Mouse (Mus musculus) ES-E14 (cell line): Measurements from ENCODE around the gene Tbc1d2b. TPM values are rescaled to one million over a fixed set of nuclear protein-coding genes. Genes with fewer than 3 reads are reported as not detected.
A peak's percentile ranks its signal among the peaks of the same experiment; 100 is the strongest.

Experiments used
- DNase-seq: peaks from one replicate; pipeline ENCODE4 v3.0.0-alpha.2; 2013; ENCODE audit warnings: low read depth, low spot score
- H3K27ac ChIP-seq: 2 replicates; pipeline ENCODE4 v1.5.1; 2012; ENCODE audit warnings: low read depth, mild to moderate bottlenecking, low read length, moderate library complexity, mixed read lengths; ENCODE audit not compliant: poor library complexity, insufficient read depth, severe bottlenecking
- H3K36me3 ChIP-seq: 2 replicates; pipeline ENCODE4 v1.6.1; 2012; ENCODE audit warnings: mild to moderate bottlenecking, low read length, moderate library complexity, mixed read lengths; ENCODE audit not compliant: control insufficient read depth, poor library complexity, insufficient read depth, severe bottlenecking
- H3K4me1 ChIP-seq, 2 experiments: fragments of 150-350 bp in 1 of 2; sonication (generic) in 1 of 2; 2 replicates each; pipeline ENCODE4 v1.6.1; 2012; ENCODE audit warnings: low read length in 2 of 2, mild to moderate bottlenecking in 1 of 2, mixed read lengths in 1 of 2; ENCODE audit not compliant: control insufficient read depth in 2 of 2, insufficient read depth in 2 of 2, poor library complexity in 1 of 2
- H3K4me3 ChIP-seq, 2 experiments: fragments of 150-350 bp in 1 of 2; sonication (generic) in 1 of 2; 2 replicates each; pipeline ENCODE4 v1.5.1; 2012; ENCODE audit warnings: low read length in 2 of 2, low read depth in 1 of 2, mild to moderate bottlenecking in 1 of 2, mixed read lengths in 1 of 2; ENCODE audit not compliant: insufficient read depth in 1 of 2, poor library complexity in 1 of 2, severe bottlenecking in 1 of 2
- H3K9ac ChIP-seq: 2 replicates; pipeline ENCODE4 v1.6.1; 2012; ENCODE audit warnings: low read depth, mild to moderate bottlenecking, low read length, mixed read lengths; ENCODE audit not compliant: poor library complexity, insufficient read depth, severe bottlenecking
- H3K9me3 ChIP-seq: fragments of 150-350 bp; sonication (generic); 2 replicates; pipeline ENCODE4 v1.6.1; 2012; ENCODE audit warnings: low read depth, mild to moderate bottlenecking, low read length; ENCODE audit not compliant: control insufficient read depth, insufficient read depth
- CHD2 ChIP-seq: IDR thresholded peaks from 2 replicates; pipeline ENCODE4 v1.6.1; 2014; ENCODE audit warnings: mild to moderate bottlenecking, low read depth, low read length, inconsistent platforms
- HCFC1 ChIP-seq: IDR thresholded peaks from 2 replicates; pipeline ENCODE4 v1.6.1; 2012; ENCODE audit warnings: low read length, inconsistent platforms, borderline replicate concordance; ENCODE audit not compliant: insufficient read depth
- MAFK ChIP-seq: IDR thresholded peaks from 2 replicates; pipeline ENCODE4 v1.6.1; 2014; ENCODE audit warnings: mild to moderate bottlenecking, low read depth, low read length, inconsistent platforms; ENCODE audit not compliant: insufficient read depth
- ZC3H11A ChIP-seq: IDR thresholded peaks from 2 replicates; pipeline ENCODE4 v1.6.1; 2012; ENCODE audit warnings: low read depth, mild to moderate bottlenecking, inconsistent platforms, low read length, borderline replicate concordance
- ZNF384 ChIP-seq: IDR thresholded peaks from 2 replicates; pipeline ENCODE4 v1.6.1; 2012; ENCODE audit warnings: low read depth, low read length, inconsistent platforms
- in situ Hi-C, 2 experiments: fragments of 600-800 bp; cut with MboI; formaldehyde crosslinking; loops; one replicate each; pipeline ENCODE4 v1.15.1; 2025; ENCODE audit warnings: low sequenced_read_pairs in 2 of 2, inconsistent platforms in 1 of 2; ENCODE audit not compliant: unreplicated experiment in 2 of 2
- total RNA-seq: library from RNA; depleted of rRNA; stranded (reverse); fragments of 300-350 nt; gene quantifications from 2 replicates; pipeline ENCODE4 v1.2.3, GENCODE M21; 2012

The Tbc1d2b gene
- total RNA-seq, 1 experiment, result 10.2 TPM

GRCm38 (mm10) chr9:90216259-90217001, 54.2 kb downstream of the Tbc1d2b start:
- Histone ChIP-seq H3K27ac (no peak overlapping the region), H3K9ac (no peak overlapping the region), H3K36me3 (peaks cover 3% of the 10 kb centered on the region; the same call in 1 of the 2 replicates), H3K4me3 (no peak overlapping the region), H3K4me1 (peaks cover 0 to 13% of the 10 kb centered on the region in 2 experiments; a peak in 1 of 4 replicates), H3K9me3 (no peaks in the 10 kb centered on the region)
- in situ Hi-C loops, result loop anchor here in 1 of 2 experiments (25.0 kb wide), 1 partner anchor 221 kb away; no protein-coding TSS in a partner anchor
- no peak for TF ChIP-seq ZNF384
- TF ChIP-seq MAFK, result peak; percentile 72; the same call in 1 of the 2 replicates
- DNase-seq, result no peak

GRCm38 (mm10) chr9:90213127-90213526, 57.5 kb downstream of the Tbc1d2b start:
- Histone ChIP-seq H3K4me1 (peaks cover 0 to 13% of the 10 kb centered on the region in 2 experiments; a peak in 1 of 4 replicates), H3K4me3 (no peak overlapping the region), H3K9ac (no peak overlapping the region), H3K9me3 (no peaks in the 10 kb centered on the region), H3K36me3 (peaks cover 4% of the 10 kb centered on the region; the same call in 1 of the 2 replicates), H3K27ac (no peak overlapping the region)
- DNase-seq, result no peak
- no peak for TF ChIP-seq ZNF384
- TF ChIP-seq HCFC1, result no peak
- TF ChIP-seq CHD2, result no peak
- TF ChIP-seq ZC3H11A, result no peak
- no peak for TF ChIP-seq MAFK
- in situ Hi-C loops, result loop anchor here in 1 of 2 experiments (25.0 kb wide), 1 partner anchor 224 kb away; no protein-coding TSS in a partner anchor

- Histone ChIP-seq H3K4me3 (no peak overlapping the region), H3K27ac (no peak overlapping the region), H3K4me1 (no peaks in the 10 kb centered on the region), H3K9me3 (no peaks in the 10 kb centered on the region), H3K9ac (no peak overlapping the region), H3K36me3 (peaks cover 9% of the 10 kb centered on the region; the same call in 1 of the 2 replicates)
- in situ Hi-C loops, result loop anchor here (5.0 to 25.0 kb wide), 2 partner anchors 229 to 239 kb away; no protein-coding TSS in a partner anchor
- no peak for DNase-seq
- TF ChIP-seq ZC3H11A (no peak), ZNF384 (no peak), HCFC1 (no peak), CHD2 (no peak), MAFK (no peak)
Observed at GRCm38 (mm10) chr9:90208655-90209054, 61.9 kb downstream of the Tbc1d2b start.

GRCm38 (mm10) chr9:90207808-90208207, 62.8 kb downstream of the Tbc1d2b start:
- no peak overlapping the region for H3K4me3 ChIP-seq
- no peak for DNase-seq
- TF ChIP-seq MAFK, result no peak
- TF ChIP-seq CHD2, result no peak
- TF ChIP-seq ZNF384, result no peak
- no peak for TF ChIP-seq HCFC1
- TF ChIP-seq ZC3H11A, result no peak
- no peaks in the 10 kb centered on the region for H3K4me1 ChIP-seq
- H3K27ac ChIP-seq, result no peak overlapping the region
- in situ Hi-C loops, result loop anchor here (5.0 to 25.0 kb wide), 2 partner anchors 229 to 239 kb away; no protein-coding TSS in a partner anchor
- H3K9me3 ChIP-seq, result no peaks in the 10 kb centered on the region
- H3K9ac ChIP-seq, result no peak overlapping the region
- H3K36me3 ChIP-seq, result peaks cover 9% of the 10 kb centered on the region; the same call in 1 of the 2 replicates
